Mouse (Mus musculus): ENCODE data around the gene Bspry.
"Not testable (repeated sequence)": the region's sequence is repeated elsewhere in the genome, so short reads cannot be mapped to it uniquely, and the experiment has no call there.

GRCm38 (mm10) chr4:62479593-62479936 is 288 bp upstream of the Bspry start:
- TF ChIP-seq POLR2A (IDR thresholded peaks at IDR 0.05; ENCODE audit: control insufficient read depth, extremely low read depth, insufficient read depth, low read length, poor library complexity); CTCF (IDR thresholded peaks at IDR 0.05; ENCODE audit: borderline replicate concordance, control insufficient read depth, extremely low read depth, insufficient read depth, low read length, poor library complexity): not testable (repeated sequence)

Measured in thymus, adult 2 months (tissue).